Mouse (Mus musculus): ENCODE results near the gene Hip1r.

Gene Hip1r

DNA sequence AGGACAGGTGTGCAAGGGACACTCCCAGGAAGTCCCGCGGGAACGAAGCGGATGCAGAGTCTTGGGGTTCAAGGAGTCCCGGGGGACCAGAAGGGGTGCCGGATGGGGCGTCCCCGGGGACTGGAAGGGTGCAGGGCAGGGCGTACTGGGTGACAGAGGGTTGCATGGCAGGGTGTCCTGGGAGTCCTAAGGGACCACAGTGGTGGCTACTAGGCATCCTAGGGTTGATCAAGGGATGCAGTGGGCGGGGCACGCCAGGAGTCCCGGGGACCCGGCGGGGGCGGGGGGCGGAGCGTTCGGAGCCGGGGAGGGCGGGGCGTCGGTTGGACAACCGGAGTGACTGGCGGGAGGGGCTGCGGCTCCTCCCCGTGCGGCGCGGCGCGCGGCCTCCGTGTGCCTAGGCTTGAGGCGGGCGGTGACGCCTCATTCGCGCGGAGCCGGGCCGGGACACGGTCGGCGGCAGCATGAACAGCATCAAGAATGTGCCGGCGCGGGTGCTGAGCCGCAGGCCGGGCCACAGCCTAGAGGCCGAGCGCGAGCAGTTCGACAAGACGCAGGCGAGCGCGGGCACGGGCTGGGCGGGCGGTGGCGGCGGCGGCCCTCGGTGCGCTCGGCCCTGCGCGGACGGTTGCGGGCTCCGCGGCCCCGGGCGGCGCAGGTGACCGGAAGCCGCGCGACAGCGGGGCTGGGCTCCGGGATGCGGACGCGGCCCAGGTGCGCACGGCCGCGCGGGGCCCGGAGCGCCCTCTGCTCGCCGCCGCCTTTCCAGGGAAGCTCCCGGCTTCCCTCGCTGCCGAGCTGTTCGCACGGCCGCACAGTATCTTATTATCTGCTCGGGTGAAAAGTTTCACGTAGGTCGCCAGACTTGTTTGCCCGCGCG, at the start of gene Hip1r:
TSS of gene Hip1r (plus strand) at position 330 of the 880 bp plus-strand sequence.
- DNase-seq, result peak; percentile 91 to 96

- no peak for DNase-seq
These were observed 46.3 kb upstream of the Hip1r start, which contains the start of gene Gm43518 for GRCm38 (mm10) chr5:123927118-123927517. Gm43518 (plus strand) TSS chr5:123927418.

DNA sequence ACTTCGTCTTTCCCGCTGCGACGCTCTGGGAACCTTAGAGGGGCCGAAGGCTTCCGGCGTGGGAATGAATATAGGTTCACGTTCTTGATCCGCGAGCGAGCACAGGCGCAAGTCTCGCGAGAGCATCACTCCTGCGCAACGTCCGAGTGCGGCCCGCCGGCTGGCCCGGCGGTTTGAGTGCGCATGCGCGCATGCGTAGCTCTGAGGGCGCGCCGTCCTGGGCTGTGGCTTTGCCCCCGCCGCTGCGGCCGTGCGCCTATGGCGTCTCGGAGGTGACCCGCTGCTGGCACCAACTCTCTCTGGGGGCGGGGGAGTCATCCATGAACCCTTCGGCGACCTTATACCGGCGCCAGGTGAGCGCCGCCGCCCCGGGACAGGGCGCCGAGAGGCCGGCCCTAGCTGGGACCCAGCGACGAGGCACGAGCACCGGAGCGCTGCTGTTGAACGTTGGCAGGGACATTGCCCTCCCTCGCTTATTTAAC, 42.9 kb upstream of the Hip1r start, which contains the start of gene Ccdc62:
TSS of gene Ccdc62 (plus strand) at position 172 of the 482 bp plus-strand sequence.
- DNase-seq, result peak; percentile 95 to 98

DNA sequence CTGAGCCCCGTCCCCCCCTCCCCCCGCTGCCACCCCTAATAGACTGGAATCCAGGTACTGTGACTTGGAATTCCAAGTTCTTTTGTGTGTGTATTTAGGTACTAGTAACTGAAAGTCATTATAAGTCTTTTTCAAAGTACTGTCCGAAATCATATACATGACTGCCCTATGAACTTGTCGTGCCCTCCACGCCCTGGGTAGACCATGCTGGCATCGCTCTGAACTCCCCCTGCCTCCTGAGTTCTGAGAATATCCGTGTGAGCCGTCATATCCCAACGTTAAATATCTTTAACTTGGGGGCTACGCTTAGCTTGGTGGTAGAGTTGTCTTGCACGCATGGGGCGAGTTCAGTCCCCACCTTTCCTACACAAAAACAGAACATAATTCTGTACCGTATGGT, 42.3 kb upstream of the Hip1r start:
- no peak for DNase-seq

DNA sequence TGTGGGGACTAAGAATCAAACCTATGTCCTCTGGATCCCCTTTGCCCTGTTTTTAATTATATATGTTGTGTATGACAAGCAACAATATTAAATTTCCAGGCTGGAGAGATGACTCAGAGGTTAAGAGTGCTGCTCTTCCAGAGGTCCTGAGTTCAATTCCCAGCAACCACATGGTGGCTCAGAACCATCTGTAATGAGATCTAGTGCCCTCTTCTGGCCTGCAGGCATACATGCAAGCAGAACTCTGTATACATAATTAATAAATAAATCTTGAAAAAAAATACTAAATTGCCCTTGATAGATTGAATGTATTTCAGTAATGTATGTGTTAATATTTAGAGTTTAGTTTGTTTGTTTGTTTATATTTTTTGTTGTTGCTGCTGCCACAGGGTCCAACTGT, 40.5 kb upstream of the Hip1r start:
- no peak for DNase-seq

- DNase-seq, result no peak
These were observed 39.9 kb upstream of the Hip1r start for GRCm38 (mm10) chr5:123933556-123933955.

DNA sequence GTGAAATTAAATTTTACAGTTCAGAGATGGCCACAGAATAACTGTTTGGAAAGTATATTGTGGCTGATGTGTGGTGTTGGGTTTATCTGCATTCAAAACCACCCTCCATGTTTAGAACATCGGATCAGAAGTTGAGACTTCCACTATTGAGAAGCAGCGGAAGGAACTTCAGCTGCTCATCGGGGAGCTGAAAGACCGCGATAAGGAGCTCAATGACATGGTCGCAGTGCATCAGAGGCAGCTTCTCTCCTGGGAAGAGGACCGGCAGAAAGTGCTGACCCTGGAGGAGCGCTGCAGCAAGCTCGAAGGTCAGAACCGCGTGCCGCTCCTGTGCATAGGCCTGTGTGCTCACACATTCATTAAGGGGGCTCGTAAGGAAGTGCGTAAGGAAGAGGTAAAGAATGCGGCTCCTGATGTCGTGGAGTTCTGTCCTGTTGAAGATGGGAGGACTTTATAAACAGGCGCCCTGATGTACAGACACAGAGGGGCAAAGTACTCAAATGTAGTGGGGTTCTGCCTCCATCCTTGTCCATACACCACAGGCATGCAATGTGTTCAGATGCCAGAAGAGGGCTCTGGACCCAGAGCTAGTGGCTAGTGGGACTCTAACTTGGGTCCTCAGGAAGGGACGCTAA, 39.4 kb upstream of the Hip1r start:
- peak; percentile 13 to 54 for DNase-seq

- no peak for DNase-seq
These were observed 37.5 kb upstream of the Hip1r start for GRCm38 (mm10) chr5:123935931-123936330.

GRCm38 (mm10) chr5:123938479-123938878, 34.9 kb upstream of the Hip1r start:
- no peak for DNase-seq

- no peak for DNase-seq
These were observed 26.9 kb upstream of the Hip1r start for GRCm38 (mm10) chr5:123946546-123946945.

GRCm38 (mm10) chr5:123947041-123947761, 26.2 kb upstream of the Hip1r start:
- DNase-seq, result peak in 1 of 2 experiments; percentile 52

DNA sequence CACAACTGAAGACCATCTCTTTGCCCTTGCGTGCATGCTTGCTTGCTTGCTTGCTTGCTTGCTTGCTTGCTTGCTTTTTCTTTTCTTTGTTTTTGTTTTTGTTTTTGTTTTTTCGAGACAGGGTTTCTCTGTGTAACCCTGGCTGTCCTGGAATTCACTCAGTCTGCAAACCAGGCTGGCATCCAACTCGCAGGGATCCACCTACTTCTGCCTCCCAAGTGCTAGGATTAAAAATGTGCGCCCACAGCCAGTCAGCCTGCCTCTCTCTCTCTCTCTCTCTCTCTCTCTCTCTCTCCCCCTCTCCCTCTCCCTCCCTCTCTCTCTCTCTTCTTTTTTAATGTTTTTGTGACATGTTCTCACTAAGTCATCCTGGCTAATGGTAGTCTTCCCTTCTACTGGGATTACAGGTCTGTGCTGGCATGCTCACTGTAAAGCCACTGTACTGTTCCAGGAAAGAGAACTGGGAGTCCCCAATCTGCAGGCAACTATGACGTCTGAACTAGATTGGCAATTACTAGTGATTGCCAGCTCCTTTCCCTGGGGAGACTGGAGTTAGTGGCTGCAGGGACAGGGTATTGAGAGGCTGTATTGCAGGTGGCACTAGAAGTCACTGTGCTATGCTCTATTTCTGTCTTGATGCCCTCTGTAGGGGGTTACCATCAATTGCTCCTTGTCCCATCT, 20.9 kb upstream of the Hip1r start:
- DNase-seq, result no peak

- DNase-seq, result no peak
These were observed 16.2 kb upstream of the Hip1r start for GRCm38 (mm10) chr5:123957213-123957612.

DNA sequence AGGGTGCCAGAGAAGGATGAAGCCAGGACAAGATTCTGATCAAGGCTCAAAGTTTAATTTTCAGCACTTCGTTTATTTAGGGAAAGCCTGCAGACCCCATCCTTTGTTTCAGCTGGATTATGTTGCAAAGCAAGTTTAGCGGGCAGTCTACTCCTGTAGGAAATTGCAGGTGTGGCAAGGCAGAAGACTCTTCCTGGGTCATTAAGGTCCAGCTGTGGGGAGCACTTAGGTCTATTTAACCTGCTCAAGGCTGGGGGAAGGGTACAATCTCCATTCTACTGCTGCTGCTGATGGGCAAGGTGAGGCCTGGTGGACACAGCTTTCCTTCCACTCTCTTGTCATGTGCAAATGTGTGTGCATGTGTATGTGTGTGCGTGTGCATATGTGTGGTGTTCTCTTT, 14.4 kb upstream of the Hip1r start:
- DNase-seq, result no peak

- DNase-seq, result no peak
These were observed 13.3 kb upstream of the Hip1r start for GRCm38 (mm10) chr5:123960129-123960528.

- no peak for DNase-seq
These were observed 12.4 kb upstream of the Hip1r start for GRCm38 (mm10) chr5:123961046-123961445.

DNA sequence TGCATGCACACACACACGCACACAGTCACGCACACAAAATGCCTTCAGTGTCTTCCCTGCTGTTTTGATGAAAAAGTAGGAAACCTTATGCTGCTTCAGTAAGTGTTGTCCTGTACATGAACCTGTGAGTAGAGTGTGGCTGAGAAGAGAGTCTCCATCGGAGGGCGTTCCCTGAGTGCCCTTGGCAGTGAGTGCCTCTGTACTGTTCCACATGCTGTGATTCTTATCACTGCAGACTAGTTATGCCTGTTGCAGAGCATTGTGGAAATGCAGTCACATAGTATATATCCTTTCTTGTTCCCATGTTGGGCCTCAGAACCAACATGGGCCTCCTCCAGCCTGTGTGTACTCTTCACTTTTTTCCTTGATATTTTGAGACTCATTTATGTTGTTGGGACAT, 9.2 kb upstream of the Hip1r start:
- DNase-seq, result no peak

DNA sequence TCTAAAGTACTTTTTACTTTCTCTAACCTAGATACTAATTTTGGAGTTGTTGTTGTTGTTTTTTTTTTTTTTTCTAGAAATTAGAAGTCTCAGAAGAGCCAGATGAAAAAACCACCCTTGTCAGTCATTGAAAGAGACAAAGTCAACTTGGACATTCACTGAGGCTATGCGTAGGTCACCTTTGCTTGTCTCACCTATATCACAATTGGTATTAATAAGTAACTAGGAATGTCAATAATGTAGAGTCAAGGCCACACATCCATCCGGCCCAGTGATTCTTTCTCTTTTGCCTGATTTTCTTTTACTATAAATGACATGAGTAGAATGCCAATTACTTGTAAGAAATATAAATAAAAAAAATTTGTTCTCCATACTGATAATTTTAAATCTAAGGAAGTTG, 6.7 kb upstream of the Hip1r start:
- no peak for DNase-seq

- DNase-seq, result no peak
These were observed 5.0 kb upstream of the Hip1r start for GRCm38 (mm10) chr5:123968468-123968867.

DNA sequence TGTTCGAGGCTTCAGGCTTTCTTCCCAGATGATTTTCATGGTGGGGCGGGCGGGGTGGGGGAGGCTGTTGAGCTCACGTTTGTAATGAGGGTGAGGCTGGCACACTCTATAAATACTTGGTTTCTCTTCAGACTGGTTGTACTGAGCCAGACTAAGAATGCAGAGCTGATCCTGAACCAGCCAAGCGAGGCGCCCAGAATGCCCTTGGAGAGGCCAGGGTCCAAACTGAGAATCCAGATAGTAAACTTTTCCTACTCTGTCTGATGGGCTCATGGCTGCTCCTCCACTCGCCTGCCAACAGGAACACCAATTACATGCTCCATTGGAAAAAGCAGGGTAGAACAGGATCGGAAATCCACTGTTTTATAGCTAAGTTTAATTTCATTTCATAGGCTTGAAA, 4.2 kb upstream of the Hip1r start:
- DNase-seq, result peak; percentile 75 to 82

DNA sequence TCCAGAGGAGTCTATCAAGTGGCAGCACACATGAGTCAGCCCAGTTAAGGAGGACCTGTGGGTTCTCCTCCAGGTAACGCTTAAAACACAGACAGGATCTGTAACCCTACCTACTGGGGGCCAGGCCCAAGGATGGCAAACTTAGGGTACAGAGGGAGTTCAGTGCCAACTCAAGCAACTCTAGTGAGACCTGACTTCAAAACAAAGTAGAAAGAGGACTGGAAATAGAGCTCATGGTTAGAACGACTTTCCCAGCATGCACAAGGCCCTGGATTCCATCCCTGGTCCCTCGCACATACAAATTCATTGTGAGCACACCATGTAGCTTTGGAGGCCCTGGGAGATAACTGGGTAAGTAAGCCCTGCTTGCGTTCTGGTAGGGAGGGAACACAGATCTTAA, 2.9 kb upstream of the Hip1r start:
- no peak for DNase-seq

DNA sequence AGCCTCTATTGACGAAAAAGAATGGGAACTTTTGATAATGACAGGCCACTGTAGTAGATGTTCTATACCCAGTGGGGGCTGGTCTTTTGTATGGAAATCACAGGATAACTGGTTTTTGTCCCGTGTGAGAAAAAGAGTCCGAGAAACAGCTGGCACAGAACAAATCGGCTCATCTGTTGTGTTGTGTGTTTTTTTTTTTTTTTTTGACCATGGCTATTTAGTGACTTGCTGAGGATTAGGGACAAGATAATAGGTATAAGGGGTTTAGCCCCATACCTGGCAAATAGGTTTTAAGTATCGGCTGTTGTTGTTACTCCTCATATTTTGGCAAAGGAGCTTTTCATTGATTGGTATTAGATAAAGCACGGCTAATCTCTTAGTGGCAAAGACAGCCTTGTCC, 975 bp upstream of the Hip1r start:
- DNase-seq, result no peak

GRCm38 (mm10) chr5:123974179-123974485, 704 bp downstream of the Hip1r start:
- no peak for DNase-seq
